Mouse (Mus musculus) G1E-ER4 (cell line): ENCODE data around the gene Ddx46. TPM values are rescaled to one million over a fixed set of nuclear protein-coding genes. Genes with fewer than 3 reads are reported as not detected.

ENCODE experiments used
- GATA1 ChIP-seq: IDR thresholded peaks from one replicate; pipeline ENCODE4 v1.8.0; 2012; ENCODE audit warnings: low read length, inconsistent platforms
- polyA plus RNA-seq: library from polyadenylated mRNA; stranded (reverse); fragments of >175 nt; gene quantifications from 2 replicates; pipeline ENCODE4 v1.2.3, GENCODE M21; 2012

The Ddx46 gene
- polyA plus RNA-seq, 1 experiment, result 40.6 TPM

DNA sequence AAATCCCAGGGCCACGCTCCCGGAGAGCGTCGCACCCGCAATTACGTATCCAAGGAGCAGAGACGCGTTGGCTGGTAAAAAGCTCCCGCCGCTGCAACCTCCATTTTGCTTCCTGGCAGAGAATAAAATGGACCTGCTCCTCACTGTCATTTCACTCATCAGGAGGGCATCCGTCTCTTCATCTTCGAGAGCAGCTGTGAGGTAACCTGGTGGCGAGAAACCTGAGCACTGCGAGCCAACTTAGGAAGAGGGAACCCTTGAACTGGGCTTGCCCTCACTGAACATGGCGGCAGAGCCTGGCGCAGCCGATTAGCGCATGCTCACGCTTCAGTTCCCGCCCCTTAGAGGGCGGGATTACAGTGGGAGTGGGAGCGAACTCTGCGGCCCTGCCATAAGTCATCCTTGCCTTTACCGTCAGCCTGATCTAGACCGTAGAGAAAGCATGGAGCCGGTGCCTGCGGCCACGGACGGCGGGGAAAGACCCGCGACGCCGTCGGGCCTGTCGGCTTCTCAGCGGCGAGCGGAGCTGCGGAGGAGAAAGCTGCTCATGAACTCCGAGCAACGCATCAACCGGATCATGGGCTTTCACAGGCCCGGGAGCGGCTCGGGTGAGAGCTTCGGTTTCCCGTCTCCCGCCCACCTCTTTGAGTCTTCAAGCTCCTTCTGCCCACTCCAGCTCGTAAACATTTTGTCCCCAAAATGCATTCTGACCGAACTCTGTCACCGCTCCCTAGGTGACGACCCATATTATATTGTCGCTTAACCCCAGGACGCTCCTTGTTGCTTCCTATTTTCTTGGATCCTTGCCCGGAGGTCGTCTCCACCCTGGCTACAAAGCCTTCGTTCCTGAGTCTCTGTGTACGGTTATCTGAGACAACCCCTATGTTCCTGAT lies 11.9 kb upstream of the Ddx46 start, which contains the start of gene Caml:
Caml (plus strand) TSS at position 357 of the 893 bp plus-strand sequence.
- TF ChIP-seq GATA1, result no peak

DNA sequence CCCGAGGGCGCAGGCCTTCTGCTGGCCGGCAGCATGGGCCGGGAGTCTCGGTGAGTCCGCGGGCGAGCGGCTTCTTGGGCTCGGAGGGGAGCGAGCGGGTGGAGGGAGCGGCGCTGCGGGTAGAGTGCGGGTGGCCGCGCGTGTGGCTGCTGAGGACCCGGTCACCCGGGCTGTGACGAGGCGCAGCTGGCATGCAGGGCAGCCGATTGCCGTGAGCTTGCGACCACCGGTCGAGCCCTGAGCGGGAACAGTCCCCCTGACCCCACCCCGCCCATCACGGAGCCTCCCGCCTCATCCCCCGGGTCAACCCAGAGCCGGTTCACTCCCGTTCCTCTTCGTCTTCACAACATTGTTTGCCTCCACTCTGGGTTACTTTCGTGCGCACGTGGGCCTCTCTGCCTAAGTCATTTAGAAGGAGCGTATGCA lies 332 bp downstream of the Ddx46 start:
- TF ChIP-seq GATA1, result no peak

DNA sequence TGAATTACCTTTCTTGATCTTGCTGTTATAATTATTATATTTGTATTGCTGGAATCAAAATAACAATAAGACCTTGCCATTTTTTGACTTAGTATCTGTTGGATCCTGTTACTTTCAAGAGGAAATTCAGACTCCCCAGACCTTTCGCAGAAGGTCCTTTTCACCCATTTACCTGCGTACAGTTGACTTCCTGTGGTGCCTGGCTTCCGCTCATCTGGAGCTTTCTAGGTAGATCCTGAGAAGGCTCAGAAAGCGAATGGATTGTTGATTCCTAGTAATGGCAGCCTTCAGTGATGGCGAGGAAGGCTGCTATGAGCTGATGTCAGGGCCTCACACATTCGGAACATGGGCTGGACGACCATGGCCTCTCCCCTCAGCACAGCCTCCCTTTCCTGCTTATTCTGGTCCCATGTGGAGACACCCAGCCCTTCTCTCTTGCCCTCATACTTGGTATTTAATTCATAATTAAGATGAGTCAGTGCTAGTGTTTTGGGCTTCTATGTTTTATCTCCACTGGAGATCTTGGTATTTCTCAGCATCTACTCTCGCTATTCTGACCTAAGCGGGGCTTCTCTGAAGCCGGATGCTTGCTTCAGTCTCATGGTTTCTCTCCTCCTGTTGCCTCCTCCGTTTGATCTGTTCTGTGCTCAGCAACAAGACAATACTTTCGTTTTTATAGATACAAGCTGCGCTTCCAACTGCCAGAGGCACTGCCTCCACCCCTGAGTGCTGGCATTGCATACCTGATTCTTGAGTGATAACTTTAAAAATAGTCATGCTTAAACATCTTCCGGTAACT lies 1.6 kb downstream of the Ddx46 start:
- TF ChIP-seq GATA1, result peak; percentile 38

DNA sequence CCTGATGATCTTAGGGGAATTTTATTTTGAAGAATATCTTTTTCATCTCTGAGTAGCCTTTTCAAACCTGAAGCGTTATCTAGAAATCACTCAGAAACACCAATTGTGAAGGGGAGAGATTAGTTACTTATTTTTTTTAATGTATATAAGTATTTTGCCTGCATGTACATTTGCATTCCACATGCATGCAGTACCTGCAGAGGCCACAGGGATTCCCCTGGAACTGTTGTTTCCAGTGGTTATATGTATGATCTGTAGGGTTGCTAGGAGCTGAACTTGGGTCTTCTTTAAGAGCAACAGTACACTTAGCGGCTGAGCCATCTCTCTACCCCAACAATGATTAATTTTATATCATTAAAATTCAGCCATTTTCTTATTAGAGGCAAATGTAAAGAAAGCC lies 9.7 kb downstream of the Ddx46 start:
- TF ChIP-seq GATA1, result no peak

DNA sequence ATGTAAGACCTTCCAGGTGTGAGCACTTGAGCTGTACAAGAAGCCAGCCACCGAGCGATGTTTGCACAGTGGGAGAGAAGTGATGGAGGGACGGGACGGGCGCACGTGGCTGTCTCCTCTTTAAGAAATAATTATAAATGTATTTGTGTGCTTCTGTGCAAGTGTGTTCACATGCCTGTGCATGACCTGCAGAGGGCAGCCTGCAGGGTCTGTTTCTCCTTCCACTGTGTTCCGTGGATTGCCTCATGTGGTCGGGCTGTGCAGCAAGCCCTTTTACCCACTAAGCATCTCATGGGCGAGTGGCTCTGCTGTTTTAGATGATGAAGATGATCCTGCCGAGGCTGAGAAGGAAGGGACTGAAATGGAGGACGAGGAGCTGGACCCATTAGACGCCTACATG lies 15.3 kb downstream of the Ddx46 start:
- no peak for TF ChIP-seq GATA1

DNA sequence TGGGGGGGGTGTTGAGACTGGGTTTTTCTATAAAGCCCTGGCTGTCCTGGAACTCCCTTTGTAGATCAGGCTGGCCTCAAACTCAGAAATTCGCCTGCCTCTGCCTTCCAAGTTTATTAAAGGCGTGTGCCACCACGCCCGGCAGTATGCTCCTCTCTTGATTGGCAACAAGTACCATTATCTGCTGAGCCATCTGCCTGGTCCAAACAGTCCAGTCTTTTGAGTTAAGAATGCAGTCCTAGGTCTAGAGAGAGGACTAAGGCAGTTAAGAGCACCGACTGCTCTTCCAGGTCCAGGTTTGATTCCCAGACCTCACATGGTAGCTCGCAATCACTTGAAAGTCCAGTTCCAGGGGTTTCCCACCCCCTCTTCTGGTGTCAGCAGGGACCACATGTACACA lies 16.2 kb downstream of the Ddx46 start:
- no peak for TF ChIP-seq GATA1

DNA sequence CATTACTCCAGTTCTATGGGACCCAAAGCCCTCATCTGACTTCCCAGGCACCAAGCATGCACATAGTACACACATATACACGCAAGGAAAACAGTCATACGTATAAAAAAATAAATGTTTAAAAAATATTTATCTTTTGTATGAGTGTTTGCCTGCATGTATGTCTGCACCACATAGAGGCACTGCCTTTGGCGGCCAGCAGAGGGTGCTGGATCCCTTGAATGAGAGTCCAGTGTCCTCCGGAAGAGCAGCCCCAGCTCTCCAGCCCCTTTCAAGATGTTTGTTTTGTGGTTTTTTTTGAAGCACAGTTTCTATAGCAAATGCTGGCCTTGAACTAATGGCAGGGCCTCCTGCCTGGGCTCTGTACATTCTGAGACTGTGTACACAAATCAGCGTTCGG lies 33.7 kb downstream of the Ddx46 start:
- no peak for TF ChIP-seq GATA1

DNA sequence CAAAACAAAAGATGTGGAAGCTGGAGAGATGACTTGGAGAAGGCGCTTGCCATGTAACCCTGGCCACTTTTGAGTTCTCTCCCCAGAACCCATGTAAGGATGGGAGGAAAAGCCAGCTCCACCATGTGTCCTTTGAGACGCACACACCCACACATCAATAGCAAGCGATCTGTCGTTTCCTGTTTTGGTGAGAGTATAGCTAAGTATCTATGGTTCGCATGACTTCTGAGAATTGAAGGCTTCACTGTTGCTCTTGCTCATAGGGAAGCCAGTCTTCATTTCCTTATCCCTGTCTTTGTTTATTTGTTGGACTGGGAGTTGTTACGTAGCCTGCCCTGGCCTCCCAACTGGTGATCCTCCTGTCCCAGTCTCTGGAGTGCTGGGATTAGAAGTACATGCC lies 37.9 kb downstream of the Ddx46 start:
- no peak for TF ChIP-seq GATA1

DNA sequence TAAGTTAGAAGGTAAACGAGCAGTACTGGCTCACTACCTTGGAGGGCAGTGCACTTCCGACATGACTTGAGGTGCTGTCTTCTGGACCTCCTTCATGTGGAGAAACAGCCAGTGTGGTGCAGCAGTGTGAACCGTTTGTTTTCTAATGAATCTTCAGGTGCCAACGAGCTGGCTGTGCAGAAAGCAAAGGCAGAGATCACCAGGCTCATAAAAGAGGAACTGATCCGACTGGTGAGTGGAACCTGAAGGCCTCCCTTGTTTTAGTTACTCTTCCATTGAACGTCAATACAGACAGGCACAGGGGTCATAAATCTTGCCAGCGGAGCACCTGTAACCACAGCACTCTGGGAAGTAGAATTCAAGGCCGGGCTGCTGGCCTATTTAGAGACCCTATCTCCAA lies 42.5 kb downstream of the Ddx46 start:
- no peak for TF ChIP-seq GATA1

DNA sequence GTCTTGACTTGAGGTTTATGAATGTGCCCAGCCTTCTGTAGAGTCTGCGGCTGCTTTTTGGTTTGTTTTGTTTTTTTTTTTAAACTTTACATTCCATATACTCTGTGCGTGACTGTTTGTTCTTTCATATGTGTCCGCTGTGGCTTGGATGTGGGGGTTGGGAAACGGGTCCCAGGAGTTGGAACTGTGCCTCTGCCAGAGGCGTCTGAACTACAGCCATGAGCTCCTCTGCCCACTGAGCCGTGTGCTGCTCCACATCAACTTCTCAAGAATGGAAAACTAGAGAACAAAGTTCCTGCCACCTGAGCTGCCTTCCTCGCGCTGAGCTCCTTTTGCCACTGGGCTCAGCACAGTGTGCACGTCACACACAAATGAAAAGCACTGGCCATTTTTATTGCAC lies 47.4 kb downstream of the Ddx46 start:
- TF ChIP-seq GATA1, result no peak

DNA sequence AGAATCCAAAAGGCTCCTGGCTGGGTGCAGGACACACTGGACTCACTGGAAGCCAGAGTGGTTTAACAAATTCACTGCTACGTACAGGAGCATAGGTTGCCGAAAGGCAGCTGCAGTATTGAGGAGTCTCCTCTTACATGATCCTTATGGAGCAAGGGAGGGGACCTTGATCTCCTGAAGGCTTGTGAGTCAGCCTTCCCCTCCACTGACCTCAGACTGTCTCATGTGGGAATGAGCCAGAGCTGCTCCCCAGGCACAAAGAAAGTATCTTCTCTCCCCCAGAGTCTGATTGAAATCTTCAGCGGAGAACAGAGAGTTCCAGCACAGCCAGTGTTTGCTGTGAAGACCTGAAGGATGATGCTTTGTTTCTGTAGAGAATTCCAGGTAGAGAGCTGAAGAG lies 48.8 kb downstream of the Ddx46 start:
- no peak for TF ChIP-seq GATA1

DNA sequence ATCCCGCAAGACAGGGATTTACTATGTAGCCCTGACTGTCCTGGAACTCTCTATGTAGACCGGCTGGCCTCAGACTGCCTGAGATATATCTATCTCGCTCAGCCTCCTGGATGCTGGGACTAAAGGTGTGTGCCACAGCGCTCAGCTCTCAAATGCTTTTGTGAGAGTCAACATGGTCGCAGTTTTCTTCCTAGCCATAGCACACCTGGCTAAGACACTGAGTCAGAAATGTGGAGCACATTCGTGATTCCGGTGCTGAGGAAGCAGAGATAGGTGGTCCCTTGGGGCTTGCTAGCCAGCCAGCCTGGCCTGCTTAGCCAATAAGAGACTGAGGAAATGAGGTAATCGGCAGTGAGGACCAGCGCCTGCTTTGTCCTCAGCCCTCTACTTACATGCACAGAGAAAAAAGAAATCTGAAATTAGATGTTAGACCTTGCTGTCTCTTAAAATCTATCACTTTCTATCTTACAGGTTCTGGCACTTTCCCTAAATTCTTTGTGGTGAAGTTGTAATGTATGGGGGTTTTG lies 51.3 kb downstream of the Ddx46 start:
- TF ChIP-seq GATA1, result no peak

DNA sequence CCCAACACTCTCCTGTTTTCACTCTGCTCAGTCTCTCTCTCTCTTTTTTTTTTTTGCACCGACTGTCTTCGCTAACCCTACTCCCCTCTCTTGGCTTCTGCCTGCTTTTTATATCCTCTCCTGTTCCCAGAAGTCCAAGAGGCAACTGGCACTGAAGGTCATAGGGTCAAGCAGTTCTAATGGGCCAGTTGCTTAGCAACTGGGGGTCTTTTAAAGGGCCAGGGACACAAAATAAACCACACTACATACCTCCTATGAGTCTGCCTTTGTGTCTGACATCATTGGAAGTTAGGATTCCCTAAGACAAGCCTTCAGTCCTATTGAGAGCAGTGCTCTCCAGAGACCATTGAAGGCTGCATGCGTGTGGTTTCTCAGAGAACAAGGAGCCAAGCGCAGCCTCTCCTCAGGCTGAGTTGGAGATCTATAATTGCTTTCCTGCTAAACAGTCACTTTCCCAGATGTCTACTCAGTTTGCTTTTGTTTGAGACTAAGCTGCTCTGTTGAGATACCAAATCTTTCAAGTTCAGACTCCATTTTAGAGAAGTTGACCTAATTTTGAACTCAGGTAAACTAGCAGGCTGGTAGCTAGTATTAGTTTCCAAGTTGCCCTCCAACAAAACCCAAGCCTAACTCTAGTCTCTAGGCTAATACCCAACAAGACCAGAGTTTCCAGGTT lies 53.2 kb downstream of the Ddx46 start:
- no peak for TF ChIP-seq GATA1

DNA sequence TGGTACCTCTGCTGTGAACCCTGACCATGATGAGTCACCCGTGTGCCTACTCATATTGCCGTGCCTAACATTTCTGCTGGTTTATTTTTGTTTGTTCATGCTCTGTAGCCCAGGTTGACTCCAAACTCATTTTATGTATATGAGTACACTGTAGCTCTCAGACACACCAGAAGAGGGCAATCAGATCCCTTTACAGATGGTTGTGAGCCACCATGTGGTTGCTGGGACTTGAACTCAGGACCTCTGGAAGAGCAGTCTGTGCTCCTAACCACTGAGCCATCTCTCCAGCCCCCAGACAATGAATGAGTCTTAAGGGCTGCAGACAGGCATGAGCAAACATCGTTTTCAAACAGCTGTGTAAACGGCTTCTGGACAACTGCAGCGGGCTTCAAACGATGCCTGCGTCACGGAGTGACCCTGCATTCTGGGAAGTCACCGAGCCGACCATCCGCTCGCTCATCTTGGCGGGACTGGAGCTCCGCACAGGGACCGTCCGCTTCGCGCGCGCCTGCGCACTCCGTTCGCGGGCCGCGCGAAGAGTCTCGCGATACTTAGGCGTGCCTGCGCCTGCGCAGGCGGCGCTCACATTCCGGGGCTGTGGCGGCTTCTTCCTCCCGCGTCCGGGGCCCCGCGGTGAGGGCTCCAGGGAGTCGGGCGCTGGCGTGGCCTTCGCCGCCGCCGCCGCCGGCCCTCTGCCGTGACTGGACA lies 57.9 kb downstream of the Ddx46 start, which contains the start of gene B230219D22Rik:
B230219D22Rik (plus strand) TSS at position 590 of the 708 bp plus-strand sequence.
- TF ChIP-seq GATA1, result no peak

DNA sequence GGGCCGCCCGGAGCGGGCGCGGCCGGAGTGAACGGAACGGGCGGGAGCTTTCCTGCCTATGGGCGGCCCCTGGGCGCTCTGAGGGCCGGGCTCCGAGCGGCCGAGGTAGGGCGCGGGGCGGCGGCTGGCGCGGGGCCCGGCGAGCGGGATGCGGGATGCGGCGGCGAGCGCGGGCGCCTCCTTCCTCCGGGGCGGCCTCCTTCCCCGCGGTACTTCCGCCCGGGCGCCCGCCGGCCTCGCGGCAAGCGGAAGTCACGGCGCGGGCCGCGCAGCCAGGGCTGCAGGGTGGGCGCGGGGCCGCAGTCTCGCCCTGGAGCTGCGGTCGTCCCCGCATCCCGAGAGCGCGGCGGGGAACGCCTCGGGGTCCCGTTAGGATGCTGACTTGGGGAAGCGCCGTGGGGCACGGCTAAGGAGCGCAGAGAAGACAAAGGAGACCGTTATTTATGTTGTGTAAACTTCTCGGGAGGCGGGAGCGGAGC lies 58.5 kb downstream of the Ddx46 start:
- no peak for TF ChIP-seq GATA1

DNA sequence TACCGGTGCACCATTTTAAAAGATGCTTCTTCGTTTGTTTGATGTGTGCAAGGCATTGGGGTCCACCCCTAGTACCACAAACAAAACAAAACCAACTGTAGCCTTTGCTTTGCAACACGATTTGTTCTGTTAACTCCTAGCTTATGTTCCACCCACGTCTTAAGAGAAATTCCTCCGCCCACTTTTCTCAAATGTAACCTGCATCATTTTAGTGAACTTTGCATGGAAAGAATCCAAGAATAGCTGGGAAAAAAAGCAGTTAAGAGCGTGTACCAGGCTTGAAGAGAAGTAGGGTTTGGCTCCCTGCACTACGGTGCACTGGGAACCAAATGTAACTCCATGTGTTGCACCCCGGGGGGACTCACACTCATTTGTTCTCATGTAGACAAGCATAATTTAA lies 59.3 kb downstream of the Ddx46 start:
- TF ChIP-seq GATA1, result no peak
